Mouse (Mus musculus): ENCODE results near the gene Rbm8a2.

Gene Rbm8a2

DNA sequence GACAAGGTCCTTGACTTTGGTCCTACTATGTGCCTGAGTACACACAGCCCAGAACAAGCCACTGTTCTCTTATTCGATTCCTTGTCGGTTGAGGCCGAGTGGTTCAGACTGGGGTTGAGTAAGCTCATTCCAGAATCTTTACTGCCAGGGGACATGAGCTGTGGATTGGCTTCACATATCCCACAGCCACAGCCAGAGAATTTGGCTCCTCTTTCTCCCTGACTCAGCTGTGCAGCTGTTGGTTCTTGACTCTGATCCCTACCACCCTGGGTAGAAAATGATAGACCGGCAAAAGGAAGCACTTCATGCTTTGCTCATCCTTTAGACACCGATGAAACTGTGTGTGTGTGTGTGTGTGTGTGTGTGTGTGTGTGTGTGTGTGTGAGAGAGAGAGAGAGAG, 47.5 kb downstream of the Rbm8a2 start:
- no peak for DNase-seq (ENCODE audit: low spot score in 2 of 2)

Data from spleen, postnatal 14 days (tissue).